Mouse (Mus musculus) midbrain, embryonic 11.5 days (tissue): ENCODE measurements at regions not wholly inside any gene's neighbourhood (a gene's known extent, or its start where the extent isn't known, plus 50 kb on each side); places are given as distances from the start of the nearest gene placed in this dataset.
"Not testable (repeated sequence)": the region's sequence is repeated elsewhere in the genome, so short reads cannot be mapped to it uniquely, and the experiment has no call there.

Experiments
- ATAC-seq: fragments of 200-750 bp; cut with Nextera tagmentation; 2 replicates; pipeline ENCODE4 v1.8.0; 2017; ENCODE audit warnings: moderate TSS enrichment, moderate library complexity; ENCODE audit not compliant: low FRiP score
- DNase-seq: peaks from one replicate; pipeline ENCODE4 v3.0.0; 2015; ENCODE audit warnings: low spot score; ENCODE audit errors: missing footprints
- H3K27ac ChIP-seq: fragments of 300-500 bp; sonication (generic); 2 replicates; pipeline ENCODE4 v1.5.1; 2014; ENCODE audit warnings: low read depth, low read length
- H3K27me3 ChIP-seq: fragments of 300-500 bp; sonication (generic); 2 replicates; pipeline ENCODE4 v1.6.1; 2014; ENCODE audit warnings: mild to moderate bottlenecking, low read length, moderate library complexity, mixed read lengths; ENCODE audit not compliant: control insufficient read depth, insufficient read depth
- H3K36me3 ChIP-seq: fragments of 300-500 bp; sonication (generic); 2 replicates; pipeline ENCODE4 v1.6.1; 2014; ENCODE audit warnings: mild to moderate bottlenecking, low read length, moderate library complexity, mixed read lengths; ENCODE audit not compliant: control insufficient read depth, insufficient read depth
- H3K4me1 ChIP-seq: fragments of 300-500 bp; sonication (generic); 2 replicates; pipeline ENCODE4 v1.6.1; 2014; ENCODE audit warnings: low read length; ENCODE audit not compliant: control insufficient read depth, insufficient read depth
- H3K4me2 ChIP-seq: fragments of 300-500 bp; sonication (generic); 2 replicates; pipeline ENCODE4 v1.6.1; 2014; ENCODE audit warnings: mild to moderate bottlenecking, moderate library complexity
- H3K4me3 ChIP-seq: fragments of 300-500 bp; sonication (generic); 2 replicates; pipeline ENCODE4 v1.5.1; 2014; ENCODE audit warnings: low read depth, low read length
- H3K9ac ChIP-seq: fragments of 300-500 bp; sonication (generic); 2 replicates; pipeline ENCODE4 v1.6.1; 2014; ENCODE audit warnings: low read length
- H3K9me3 ChIP-seq: fragments of 300-500 bp; sonication (generic); 2 replicates; pipeline ENCODE4 v1.6.1; 2016; ENCODE audit warnings: low read length; ENCODE audit not compliant: control insufficient read depth
- WGBS: fragments of 180-500 bp; shearing (Covaris S2); extraction: QIAGEN DNeasy Blood & Tissue Kit; methylation state at CpG from one replicate; pipeline ENCODE4 v1.1.7; 2014; 5-methylcytosine and 5-hydroxymethylcytosine counted together

- no peak overlapping the region for H3K27ac ChIP-seq
- no peaks in the 10 kb centered on the region for H3K4me1 ChIP-seq
- ATAC-seq = no peak
- H3K4me2 ChIP-seq = no peak overlapping the region
- 79% methylated on average over 3 of the region's 3 CpGs for WGBS
- H3K36me3 ChIP-seq = no peaks in the 10 kb centered on the region
- H3K4me3 ChIP-seq = no peak overlapping the region
- no peak for DNase-seq
- H3K9ac ChIP-seq = no peak overlapping the region
- H3K9me3 ChIP-seq = no peaks in the 10 kb centered on the region
- H3K27me3 ChIP-seq = no peaks in the 10 kb centered on the region
Observed at GRCm38 (mm10) chr14:104731319-104731995, 209.0 kb upstream of the Rnf219 start.

DNA sequence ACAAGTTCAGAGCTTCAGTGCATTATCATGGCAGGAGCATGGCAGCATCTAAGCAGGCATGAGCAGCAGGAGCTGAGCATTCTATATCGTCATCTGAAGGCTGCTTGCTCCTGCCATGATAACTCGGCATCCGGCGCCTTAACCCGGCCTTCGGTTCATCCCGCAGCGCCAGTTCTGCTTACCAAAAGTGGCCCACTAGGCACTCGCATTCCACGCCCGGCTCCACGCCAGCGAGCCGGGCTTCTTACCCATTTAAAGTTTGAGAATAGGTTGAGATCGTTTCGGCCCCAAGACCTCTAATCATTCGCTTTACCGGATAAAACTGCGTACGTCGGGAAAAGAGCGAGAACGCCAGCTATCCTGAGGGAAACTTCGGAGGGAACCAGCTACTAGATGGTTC, 193.2 kb upstream of the Rnf219 start:
- DNase-seq, H3K27ac ChIP-seq, H3K4me1 ChIP-seq, H3K36me3 ChIP-seq, H3K9me3 ChIP-seq, H3K4me3 ChIP-seq, H3K4me2 ChIP-seq, ATAC-seq, H3K27me3 ChIP-seq, H3K9ac ChIP-seq: not testable (repeated sequence)
- WGBS = 94% methylated on average over 21 of the region's 24 CpGs

GRCm38 (mm10) chr14:104702283-104702893, 179.9 kb upstream of the Rnf219 start:
- WGBS = 79% methylated on average over 8 of the region's 8 CpGs
- ATAC-seq = no peak
- no peak overlapping the region for H3K4me2 ChIP-seq

GRCm38 (mm10) chr14:104698962-104699361, 176.5 kb upstream of the Rnf219 start:
- Histone ChIP-seq H3K36me3 (no peaks in the 10 kb centered on the region), H3K27ac (no peak overlapping the region), H3K9ac (no peak overlapping the region), H3K4me1 (peaks cover 3% of the 10 kb centered on the region; the same call in 1 of the 2 replicates), H3K4me3 (no peak overlapping the region), H3K4me2 (no peak overlapping the region), H3K27me3 (no peaks in the 10 kb centered on the region), H3K9me3 (no peaks in the 10 kb centered on the region)
- no peak for ATAC-seq
- 89% methylated on average over 4 of the region's 4 CpGs for WGBS
- DNase-seq = no peak

More at GRCm38 (mm10) chr14:104702283-104702893, 179.9 kb upstream of the Rnf219 start:
- H3K27ac ChIP-seq = no peak overlapping the region
- no peak for DNase-seq
- H3K27me3 ChIP-seq = no peaks in the 10 kb centered on the region
- no peaks in the 10 kb centered on the region for H3K9me3 ChIP-seq
- no peaks in the 10 kb centered on the region for H3K36me3 ChIP-seq
- no peak overlapping the region for H3K4me3 ChIP-seq
- H3K4me1 ChIP-seq = peaks cover under 1% of the 10 kb centered on the region; the same call in 1 of the 2 replicates
- no peak overlapping the region for H3K9ac ChIP-seq

- Histone ChIP-seq H3K27ac (no peak overlapping the region), H3K9me3 (no peaks in the 10 kb centered on the region), H3K4me2 (no peak overlapping the region), H3K4me1 (peaks cover 3% of the 10 kb centered on the region; the same call in 1 of the 2 replicates), H3K9ac (no peak overlapping the region), H3K27me3 (no peaks in the 10 kb centered on the region), H3K4me3 (no peak overlapping the region), H3K36me3 (no peaks in the 10 kb centered on the region)
- WGBS = 71% methylated on average over 4 of the region's 4 CpGs
- ATAC-seq (no peak), DNase-seq (no peak)
Observed at GRCm38 (mm10) chr14:104695101-104695500, 172.7 kb upstream of the Rnf219 start.

DNA sequence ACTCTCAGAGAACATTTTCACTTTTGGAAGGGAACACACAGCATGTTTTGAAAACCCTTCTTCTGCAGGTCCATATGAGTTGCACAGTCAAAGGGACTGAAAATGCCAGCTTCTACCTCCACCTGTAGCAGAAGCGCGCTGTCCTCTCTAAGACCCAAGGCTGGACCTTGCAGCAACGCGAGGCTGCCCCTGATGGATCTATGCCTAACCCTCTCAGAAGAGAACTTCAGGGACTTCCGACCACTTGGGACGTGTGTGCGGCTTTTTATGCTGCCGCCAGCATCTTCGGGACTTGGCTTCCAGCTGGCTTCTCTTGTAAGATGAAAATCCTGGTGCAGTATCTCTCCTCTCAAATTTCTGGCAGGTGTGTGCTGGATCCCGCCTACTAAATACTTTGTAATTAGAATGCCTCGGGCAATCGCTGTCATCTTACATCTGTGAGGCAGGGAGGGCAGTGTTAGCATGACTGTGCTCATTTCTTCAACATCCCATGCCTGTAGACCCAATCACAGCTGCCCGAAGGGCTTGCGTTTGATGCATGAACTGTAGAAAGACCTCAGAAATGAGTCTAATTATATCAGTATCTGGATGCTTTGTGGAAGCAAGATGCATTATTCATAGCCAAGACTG, 171.8 kb upstream of the Rnf219 start:
- DNase-seq (no peak), ATAC-seq (no peak)
- 85% methylated on average over 14 of the region's 14 CpGs for WGBS
- Histone ChIP-seq H3K27me3 (no peaks in the 10 kb centered on the region), H3K4me1 (peaks cover 3% of the 10 kb centered on the region; the same call in 1 of the 2 replicates), H3K9ac (no peak overlapping the region), H3K4me2 (no peak overlapping the region), H3K27ac (no peak overlapping the region), H3K36me3 (no peaks in the 10 kb centered on the region), H3K4me3 (no peak overlapping the region), H3K9me3 (no peaks in the 10 kb centered on the region)

DNA sequence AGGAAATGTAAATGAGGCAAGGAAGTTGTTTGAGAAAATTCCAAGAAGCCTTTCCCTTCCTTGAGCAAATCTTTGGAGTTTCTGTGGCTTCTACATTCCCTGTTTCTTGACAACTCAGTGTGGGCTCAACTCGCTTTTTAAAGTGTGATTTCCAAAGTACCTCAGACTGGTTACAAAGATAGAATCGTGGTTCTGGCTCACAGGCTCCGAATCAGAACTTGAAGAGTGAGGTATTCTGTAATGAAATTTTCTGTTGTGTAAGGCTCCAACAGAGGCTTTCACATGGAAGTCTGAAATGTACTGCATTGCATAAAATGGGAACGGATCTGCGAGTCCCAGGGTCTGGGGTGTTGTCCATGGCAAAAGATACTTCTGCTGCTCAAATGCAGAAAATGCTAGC, 170.2 kb upstream of the Rnf219 start:
- DNase-seq (no peak), ATAC-seq (no peak)
- Histone ChIP-seq H3K27me3 (no peaks in the 10 kb centered on the region), H3K27ac (no peak overlapping the region), H3K36me3 (no peaks in the 10 kb centered on the region), H3K4me3 (no peak overlapping the region), H3K9me3 (no peaks in the 10 kb centered on the region), H3K4me1 (peaks cover 3% of the 10 kb centered on the region; the same call in 1 of the 2 replicates), H3K9ac (no peak overlapping the region), H3K4me2 (no peak overlapping the region)
- 88% methylated on average over 5 of the region's 5 CpGs for WGBS

- no peaks in the 10 kb centered on the region for H3K27me3 ChIP-seq
- no peaks in the 10 kb centered on the region for H3K4me1 ChIP-seq
- no peak overlapping the region for H3K9ac ChIP-seq
- DNase-seq = no peak
- H3K9me3 ChIP-seq = no peaks in the 10 kb centered on the region
- 77% methylated on average over 3 of the region's 3 CpGs for WGBS
- no peak overlapping the region for H3K27ac ChIP-seq
- H3K4me2 ChIP-seq = no peak overlapping the region
- no peaks in the 10 kb centered on the region for H3K36me3 ChIP-seq
- no peak for ATAC-seq
- no peak overlapping the region for H3K4me3 ChIP-seq
Observed at GRCm38 (mm10) chr14:104688440-104688839, 166.0 kb upstream of the Rnf219 start.

GRCm38 (mm10) chr14:104676810-104677209, 154.4 kb upstream of the Rnf219 start:
- no peaks in the 10 kb centered on the region for H3K36me3 ChIP-seq
- H3K27me3 ChIP-seq = no peaks in the 10 kb centered on the region
- 14% methylated on average over 7 of the region's 7 CpGs for WGBS
- H3K9ac ChIP-seq = no peak overlapping the region
- H3K4me3 ChIP-seq = no peak overlapping the region
- H3K4me1 ChIP-seq = no peaks in the 10 kb centered on the region
- no peak overlapping the region for H3K27ac ChIP-seq
- DNase-seq (no peak), ATAC-seq (peak; percentile 82)
- no peak overlapping the region for H3K4me2 ChIP-seq
- no peaks in the 10 kb centered on the region; the same call in 1 of the 2 replicates for H3K9me3 ChIP-seq
